Mouse (Mus musculus): ENCODE measurements around the gene Gm9964. TPM values are rescaled to one million over a fixed set of nuclear protein-coding genes. Genes with fewer than 3 reads are reported as not detected.
A peak's percentile ranks its signal among the peaks of the same experiment; 100 is the strongest.
"Not testable (repeated sequence)": the region's sequence is repeated elsewhere in the genome, so short reads cannot be mapped to it uniquely, and the experiment has no call there.

Gene Gm9964
- total RNA-seq, 2 experiments from 2014 or later: not detected

GRCm38 (mm10) chr11:79264376-79264775 is 32.3 kb downstream of the Gm9964 start:
- no peak for ATAC-seq (replicated peaks; ENCODE audit: low FRiP score, low TSS enrichment, poor library complexity, severe bottlenecking)

- ATAC-seq (replicated peaks; ENCODE audit: low FRiP score, low TSS enrichment, poor library complexity, severe bottlenecking): not testable (repeated sequence)
Observed at GRCm38 (mm10) chr11:79260126-79260525, 36.6 kb downstream of the Gm9964 start.

DNA sequence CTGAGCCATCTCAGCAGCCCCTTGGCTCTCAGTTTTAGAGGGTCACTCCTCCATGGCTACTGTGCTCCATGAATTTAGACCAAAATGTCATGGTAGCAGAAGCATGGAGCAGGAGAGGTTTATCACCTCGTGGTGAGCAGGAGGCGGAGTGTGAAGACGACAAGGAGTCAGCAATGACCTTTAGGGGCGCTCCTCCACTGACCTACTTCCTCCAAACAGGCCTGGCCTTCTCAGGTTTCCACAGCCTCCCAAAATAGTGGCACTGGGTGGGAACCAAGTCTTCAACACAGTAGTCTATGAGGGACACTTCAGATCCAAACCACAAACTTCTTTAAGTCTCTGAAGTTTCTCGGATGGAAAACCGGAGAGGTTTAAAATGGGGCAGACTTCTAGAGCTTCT is 38.0 kb downstream of the Gm9964 start:
- ATAC-seq (replicated peaks; ENCODE audit: low FRiP score, low TSS enrichment, poor library complexity, severe bottlenecking): no peak

DNA sequence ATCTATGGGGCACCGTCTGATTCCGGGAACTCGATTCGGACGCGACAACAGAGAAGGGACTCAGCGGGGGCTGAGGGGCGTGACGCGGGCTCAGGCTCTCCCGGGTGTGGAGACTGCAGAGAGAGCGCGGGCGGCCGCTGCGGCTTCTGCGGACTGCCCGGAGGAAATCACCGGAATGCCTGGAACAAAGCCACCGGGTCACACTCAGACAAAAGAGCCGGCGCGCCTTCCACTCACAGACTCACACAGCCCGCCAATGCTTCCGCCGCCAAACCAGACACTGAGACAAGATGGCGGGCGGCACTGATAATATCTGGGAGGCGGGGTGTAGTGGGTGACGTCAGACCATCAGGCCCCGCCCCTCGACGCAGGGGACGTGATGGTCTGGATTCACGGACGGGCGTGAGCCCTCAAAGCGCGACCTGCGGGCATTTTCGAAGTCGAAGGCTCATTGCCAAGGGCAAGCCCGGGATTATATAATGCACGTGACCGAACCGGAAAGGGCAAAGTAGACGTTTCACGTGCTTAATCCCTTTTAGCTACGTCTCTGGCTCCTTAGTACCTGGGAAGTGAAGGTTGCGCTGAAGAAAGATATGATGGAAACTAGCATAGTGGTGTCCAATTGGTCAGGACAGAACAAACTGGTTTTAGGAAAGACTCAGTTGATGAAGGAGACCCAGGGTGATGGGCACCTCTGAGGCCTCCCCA is 42.2 kb downstream of the Gm9964 start, which contains the start of gene Wsb1:
Gene Wsb1 (minus strand): TSS at position 281 of the 708 bp plus-strand sequence.
- ATAC-seq (replicated peaks; ENCODE audit: low FRiP score, low TSS enrichment, poor library complexity, severe bottlenecking): peak; percentile 91

DNA sequence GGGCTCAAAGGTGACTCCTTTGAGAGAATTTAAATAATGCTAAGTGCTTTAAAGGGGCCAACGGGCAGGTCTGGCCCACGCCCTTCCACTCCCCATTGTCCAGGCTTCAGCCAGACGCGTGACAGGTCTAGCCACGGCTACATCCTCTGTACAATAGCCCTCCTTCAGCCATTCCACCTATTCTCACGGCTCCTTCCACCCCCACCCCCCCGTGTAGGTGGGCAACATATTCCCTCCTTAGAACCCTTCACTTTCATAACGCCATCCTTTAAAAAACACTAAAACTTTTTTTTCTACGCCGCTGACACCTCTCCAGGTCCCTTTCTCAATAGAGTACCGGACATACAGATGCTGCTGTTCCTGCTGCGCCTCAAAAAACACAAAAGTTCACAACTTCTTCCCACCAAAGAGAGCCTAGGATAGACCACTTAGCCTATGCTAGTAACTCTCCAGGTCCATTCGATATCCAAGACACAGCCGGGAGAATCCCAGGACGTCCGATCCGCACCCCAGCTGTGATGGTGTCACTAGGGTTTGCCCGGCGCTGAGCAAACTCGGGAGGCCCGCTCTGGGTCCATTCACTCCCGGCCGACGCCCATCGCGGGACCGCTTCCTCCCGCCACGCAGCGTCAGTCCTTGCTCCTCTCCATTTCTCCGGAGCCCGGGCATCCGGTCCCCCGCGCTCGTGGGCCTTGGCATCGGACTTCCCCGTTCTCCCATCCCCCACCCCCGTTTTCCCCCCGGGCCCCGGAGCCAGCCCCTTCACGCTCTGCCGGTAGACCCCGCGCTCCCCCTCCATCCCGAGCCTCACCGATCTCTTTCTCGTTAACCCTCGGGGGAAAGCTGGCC is 42.9 kb downstream of the Gm9964 start:
- 0 out of 2 replicates have a peak, but pooled peaks have one; percentile 28 for ATAC-seq (replicated peaks; ENCODE audit: low FRiP score, low TSS enrichment, poor library complexity, severe bottlenecking)

- no peak for ATAC-seq (replicated peaks; ENCODE audit: low FRiP score, low TSS enrichment, poor library complexity, severe bottlenecking)
Observed at GRCm38 (mm10) chr11:79252881-79253541, 43.7 kb downstream of the Gm9964 start.

Other genes with a start within 250 kb of the Gm9964 start
- gene Ksr1, start 150.5 kb downstream of the Gm9964 start, total RNA-seq (2014; fragmentation: Nextera tagmentation): 5.4 and 11.9 TPM in 2 replicates
- gene Ksr1, start 150.5 kb downstream of the Gm9964 start, total RNA-seq (2017): 10.6 and 13.6 TPM in 2 replicates
- 45.0 and 45.9 TPM in 2 replicates for gene Wsb1, start 42.2 kb downstream of the Gm9964 start, total RNA-seq (2014; fragmentation: Nextera tagmentation)
- 45.1 and 57.4 TPM in 2 replicates for gene Wsb1, start 42.2 kb downstream of the Gm9964 start, total RNA-seq (2017)
- gene Nf1, start 42.8 kb upstream of the Gm9964 start, total RNA-seq (2014; fragmentation: Nextera tagmentation): 23.3 and 27.5 TPM in 2 replicates
- 10.6 and 11.7 TPM in 2 replicates for gene Nf1, start 42.8 kb upstream of the Gm9964 start, total RNA-seq (2017)
- 0.20 TPM in 1 of 2 replicates, not detected in the other for gene Omg, start 207.2 kb upstream of the Gm9964 start, total RNA-seq (2014; fragmentation: Nextera tagmentation)
- 0.69 TPM in 1 of 2 replicates, not detected in the other for gene Omg, start 207.2 kb upstream of the Gm9964 start, total RNA-seq (2017)
- gene Evi2b, start 226.9 kb upstream of the Gm9964 start, total RNA-seq (2014; fragmentation: Nextera tagmentation): 94.9 and 96.8 TPM in 2 replicates
- 32.1 and 38.5 TPM in 2 replicates for gene Evi2b, start 226.9 kb upstream of the Gm9964 start, total RNA-seq (2017)
- 3.5 and 14.8 TPM in 2 replicates for gene Evi2, start 233.7 kb upstream of the Gm9964 start, total RNA-seq (2014; fragmentation: Nextera tagmentation)
- 1.7 and 3.5 TPM in 2 replicates for gene Evi2, start 233.7 kb upstream of the Gm9964 start, total RNA-seq (2017)
- 6.2 and 12.1 TPM in 2 replicates for gene Evi2a, start 233.7 kb upstream of the Gm9964 start, total RNA-seq (2014; fragmentation: Nextera tagmentation)
- gene Evi2a, start 233.7 kb upstream of the Gm9964 start, total RNA-seq (2017): 3.1 and 10.1 TPM in 2 replicates